Mouse (Mus musculus): Measurements from ENCODE around the gene Fads6.
A peak's percentile ranks its signal among the peaks of the same experiment; 100 is the strongest.

Fads6 gene

DNA sequence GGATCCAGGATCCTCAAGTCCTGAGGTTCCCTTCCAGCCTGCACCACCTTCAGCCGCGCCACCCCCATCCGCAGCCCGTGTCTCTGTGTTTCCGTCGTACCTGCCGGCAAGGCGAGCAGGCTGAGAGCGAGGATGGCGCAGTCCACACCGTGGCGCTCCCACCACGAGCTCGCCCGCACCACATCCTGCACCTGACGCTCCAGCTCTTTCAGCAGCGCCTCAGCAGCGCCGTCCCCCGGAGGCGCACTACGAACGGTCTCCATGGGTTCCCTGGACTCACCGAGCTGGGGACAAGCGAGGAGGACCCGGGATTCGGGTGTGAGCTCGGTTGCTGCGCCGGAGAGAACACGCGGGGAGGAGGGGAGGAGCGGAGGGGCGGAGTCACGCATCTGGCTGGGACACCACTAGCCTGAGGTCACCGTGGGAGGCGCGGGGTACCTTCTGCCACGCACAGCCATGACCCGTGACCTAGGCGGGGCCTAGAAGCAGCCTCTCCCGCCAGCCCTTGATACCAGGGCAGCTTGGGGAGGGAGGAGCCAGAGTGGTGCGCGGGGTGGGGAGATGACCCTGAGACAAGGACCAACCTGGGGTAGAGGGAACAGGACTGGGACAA lies at the start of gene Fads6:
TSS of gene Fads6 (minus strand) at position 450 of the 613 bp plus-strand sequence.
- DNase-seq (ENCODE audit: low spot score in 2 of 2) = no peak

DNA sequence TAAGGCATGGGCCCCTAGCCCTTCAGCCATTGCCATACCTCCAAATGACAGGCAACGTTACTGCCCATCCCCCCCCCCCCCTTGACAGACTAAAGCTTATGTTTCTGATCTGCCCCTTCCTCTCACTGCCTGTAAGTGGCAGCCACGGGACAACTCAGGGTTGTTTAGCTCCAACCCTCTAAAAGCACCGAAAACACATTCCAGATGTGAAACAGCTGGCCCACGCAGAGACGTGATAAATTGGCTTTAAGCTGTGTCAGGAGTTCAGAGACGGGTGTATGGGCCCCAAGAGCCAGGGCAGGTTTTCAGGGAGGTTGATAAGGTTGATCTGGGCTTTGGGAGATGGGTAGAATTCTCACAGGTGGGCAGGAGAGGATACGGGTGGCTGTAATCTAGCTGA lies 48.1 kb upstream of the Fads6 start:
- no peak for DNase-seq (ENCODE audit: low spot score in 2 of 2)

DNA sequence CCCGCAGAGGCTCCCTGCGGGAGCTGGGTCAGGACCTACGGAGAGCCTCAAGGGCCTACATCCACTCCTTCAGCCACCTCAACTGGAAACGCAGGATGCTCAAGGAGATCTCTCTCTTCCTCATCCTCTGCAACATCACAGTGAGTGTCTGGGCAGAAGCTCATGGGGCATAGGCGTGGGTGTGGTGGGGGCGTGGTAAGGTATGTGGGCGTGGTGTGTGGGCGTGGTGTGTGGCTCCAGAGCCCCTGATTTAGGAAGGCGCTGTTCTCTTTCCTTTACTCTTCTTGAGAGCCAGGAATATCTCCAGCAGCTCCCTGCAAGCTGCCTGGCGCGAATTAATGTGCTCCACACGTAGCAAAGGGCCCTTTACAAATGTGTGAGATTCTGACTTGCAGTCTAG lies 47.5 kb upstream of the Fads6 start:
- DNase-seq (ENCODE audit: low spot score in 2 of 2) = no peak

DNA sequence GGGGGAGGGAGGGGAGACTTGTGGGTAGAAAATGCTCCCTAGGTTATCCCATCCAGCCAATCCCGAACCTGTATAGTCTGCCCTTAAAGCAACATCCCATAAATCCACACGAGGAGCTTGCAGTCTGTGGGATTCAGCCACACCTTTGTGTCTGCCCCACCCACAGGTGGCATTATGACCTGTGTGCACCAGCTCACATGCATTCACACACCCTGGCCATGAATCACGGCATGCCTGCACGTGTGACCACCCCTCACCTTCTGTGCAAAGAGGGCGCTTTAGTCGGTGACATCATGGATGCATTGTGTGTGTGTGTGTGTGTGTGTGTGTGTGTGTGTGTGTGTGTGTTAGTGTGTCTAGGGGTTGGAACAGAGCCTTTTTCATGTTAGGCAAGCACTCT lies 44.4 kb upstream of the Fads6 start:
- no peak for DNase-seq (ENCODE audit: low spot score in 2 of 2)

DNA sequence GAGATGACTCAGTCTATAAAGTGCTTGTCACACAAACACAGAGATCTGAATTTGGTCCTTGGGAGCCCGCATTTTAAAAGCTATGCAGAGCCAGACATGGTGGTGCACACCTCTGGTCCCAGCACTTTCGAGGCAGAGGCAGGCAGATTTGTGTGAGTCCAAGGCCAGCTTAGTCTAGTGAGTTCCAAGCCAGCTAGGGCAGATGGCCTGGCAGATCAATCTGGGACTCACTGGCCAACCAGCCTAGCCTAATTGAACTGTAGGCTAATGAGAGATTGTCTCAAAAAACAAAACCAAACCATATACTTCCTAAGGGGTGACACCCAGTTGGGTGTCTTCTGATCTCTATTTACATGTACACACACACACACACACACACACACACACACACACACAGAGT lies 43.8 kb upstream of the Fads6 start:
- no peak for DNase-seq (ENCODE audit: low spot score in 2 of 2)

DNA sequence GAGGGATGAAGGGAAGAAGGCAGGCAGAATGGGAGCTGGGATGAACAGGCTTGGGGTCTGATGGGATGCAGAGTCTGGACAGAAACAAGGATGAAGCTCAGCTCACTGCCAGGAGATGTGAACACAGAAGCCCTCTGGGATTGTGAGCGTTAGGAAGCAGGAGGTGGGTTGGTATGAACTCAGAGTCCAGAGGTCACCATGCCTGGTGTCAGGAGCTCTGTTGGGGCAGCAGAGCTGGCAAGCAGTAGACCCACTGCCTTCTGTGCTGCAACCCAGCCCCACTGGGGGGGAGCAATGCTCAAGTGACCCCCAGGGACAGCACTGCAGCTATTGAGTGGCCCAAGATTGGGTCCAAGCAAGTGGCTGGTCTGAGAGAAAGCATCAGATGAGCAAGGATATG lies 40.4 kb upstream of the Fads6 start:
- DNase-seq (ENCODE audit: low spot score in 2 of 2) = no peak

DNA sequence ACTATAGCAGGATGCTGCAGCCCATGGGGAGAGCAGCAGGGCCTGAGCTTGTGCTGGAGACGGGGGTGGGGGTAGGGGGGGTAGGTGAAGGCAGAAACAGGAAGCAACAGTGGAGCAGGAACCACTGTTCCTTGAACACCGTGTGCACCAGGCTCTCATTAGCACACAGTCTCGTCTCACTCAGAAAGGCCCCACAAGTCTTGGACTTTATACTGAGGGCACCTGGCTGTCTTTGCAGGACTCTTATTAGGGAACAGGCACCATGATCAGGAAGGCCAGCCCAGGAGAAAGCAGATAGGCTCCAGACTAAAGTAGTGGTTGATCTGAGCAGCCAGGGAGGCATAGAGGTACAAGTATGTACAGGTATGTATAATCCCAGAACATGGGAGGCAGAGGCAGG lies 39.9 kb upstream of the Fads6 start:
- no peak for DNase-seq (ENCODE audit: low spot score in 2 of 2)

DNA sequence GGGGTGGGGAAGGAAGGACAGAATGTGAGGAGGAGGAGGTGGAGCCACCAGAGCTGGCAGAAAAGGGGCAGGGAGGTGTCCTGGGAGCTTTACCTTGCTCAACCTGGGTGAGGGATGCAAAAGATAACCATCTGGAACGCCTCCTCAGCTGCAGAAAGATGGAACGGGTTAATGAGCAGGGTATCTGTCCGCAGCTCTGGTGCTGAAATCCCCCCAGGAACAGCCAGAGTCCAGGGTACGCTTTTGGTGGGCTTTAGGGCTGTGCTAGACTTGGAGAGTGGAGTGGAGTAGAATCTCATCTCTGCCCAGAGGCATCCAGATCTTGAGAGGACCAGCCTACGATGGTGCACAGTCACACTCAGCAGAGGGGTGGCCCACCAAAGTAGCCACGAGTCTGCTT lies 38.7 kb upstream of the Fads6 start:
- DNase-seq (ENCODE audit: low spot score in 2 of 2) = no peak

DNA sequence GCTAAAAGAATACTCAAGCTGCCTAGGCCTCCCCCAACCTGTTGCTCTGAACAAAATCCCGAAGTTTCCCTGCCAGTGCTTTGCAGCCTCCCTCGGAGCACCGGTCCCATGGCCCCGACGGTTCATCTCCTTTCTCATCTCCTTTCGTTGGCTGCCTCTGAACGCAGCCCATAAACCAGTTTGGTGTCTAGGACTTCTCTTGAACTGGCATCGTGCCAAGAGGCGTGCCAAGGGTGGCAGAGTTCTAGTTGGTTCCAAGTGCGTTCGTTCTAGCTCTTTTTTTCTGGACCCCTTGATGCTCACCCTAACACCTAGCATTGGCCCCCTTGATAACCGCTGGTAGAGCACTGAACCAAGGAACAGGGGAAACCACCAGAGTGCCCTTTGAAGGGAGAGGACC lies 37.8 kb upstream of the Fads6 start:
- no peak for DNase-seq (ENCODE audit: low spot score in 2 of 2)

DNA sequence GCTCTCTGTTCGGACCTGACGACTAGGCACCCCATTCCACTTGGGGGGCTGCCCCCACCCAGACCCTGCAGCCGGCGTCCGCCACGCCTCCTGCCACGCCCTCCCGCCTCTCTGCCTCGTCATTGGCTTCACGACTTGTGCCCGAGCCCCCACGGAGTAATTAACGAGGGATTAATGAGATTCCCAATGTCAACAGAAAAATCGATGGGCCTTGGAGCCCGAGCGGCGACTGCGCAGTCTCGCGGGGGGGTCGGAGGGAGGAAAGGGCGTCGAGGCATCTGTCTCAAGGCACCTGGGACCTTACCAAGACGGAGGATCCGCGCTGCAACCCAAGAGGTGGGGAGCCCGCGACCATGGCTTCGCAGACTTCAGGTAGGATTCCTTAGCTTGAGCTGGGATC lies 37.1 kb upstream of the Fads6 start, which contains the start of gene Otop3:
TSS of gene Otop3 (plus strand) at position 201 of the 400 bp plus-strand sequence.
- DNase-seq (ENCODE audit: low spot score in 2 of 2) = no peak

DNA sequence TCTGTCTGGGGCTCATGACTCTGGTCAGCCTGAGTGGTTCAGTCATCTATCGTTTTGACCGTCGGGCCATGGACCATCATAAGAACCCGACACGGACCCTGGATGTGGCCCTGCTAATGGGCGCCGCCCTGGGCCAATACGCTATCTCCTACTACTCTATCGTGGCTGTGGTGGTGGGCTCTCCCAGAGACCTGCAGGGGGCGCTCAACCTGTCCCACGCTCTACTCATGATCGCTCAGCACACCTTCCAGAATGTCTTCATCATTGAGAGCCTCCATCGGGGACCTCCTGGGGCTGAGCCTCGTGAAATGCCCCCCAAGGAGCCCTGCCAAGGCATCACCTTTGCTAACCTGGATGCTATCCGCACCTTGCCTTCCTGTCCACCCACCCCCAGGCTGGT lies 31.9 kb upstream of the Fads6 start:
- no peak for DNase-seq (ENCODE audit: low spot score in 2 of 2)

DNA sequence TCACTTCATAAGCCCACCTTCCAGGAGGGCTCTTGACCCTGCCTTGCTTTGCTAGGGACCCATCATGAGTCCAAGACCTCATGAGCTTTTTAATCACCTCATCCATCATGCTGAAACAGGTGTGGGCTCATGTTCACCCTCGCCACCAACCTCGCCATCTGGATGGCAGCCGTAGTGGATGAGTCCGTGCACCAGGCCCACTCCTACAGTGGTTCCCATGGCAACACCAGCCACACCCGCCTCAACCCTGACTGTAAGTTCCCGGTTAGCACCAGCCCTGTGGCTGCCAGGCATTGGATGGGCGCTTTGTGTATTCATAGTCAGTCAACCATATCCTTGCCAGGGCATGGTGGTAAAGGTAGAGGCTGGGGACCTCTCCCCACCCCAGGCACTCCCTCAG lies 29.3 kb upstream of the Fads6 start:
- no peak for DNase-seq (ENCODE audit: low spot score in 2 of 2)

DNA sequence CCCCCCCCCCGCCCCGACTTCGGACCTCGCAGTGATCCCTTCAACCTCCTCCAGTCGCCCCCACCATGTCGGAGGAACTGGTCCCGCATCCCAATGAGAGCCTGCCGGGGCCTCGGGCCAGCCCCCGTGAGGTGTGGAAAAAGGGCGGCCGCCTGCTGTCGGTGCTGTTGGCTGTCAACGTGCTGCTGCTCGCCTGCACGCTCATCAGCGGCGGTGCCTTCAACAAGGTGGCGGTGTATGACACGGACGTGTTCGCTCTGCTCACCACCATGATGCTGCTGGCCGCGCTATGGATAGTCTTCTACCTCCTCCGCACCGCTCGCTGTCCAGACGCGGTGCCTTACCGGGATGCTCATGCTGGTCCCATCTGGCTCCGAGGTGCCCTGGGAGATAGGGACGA lies 25.9 kb upstream of the Fads6 start:
- DNase-seq (ENCODE audit: low spot score in 2 of 2) = no peak

DNA sequence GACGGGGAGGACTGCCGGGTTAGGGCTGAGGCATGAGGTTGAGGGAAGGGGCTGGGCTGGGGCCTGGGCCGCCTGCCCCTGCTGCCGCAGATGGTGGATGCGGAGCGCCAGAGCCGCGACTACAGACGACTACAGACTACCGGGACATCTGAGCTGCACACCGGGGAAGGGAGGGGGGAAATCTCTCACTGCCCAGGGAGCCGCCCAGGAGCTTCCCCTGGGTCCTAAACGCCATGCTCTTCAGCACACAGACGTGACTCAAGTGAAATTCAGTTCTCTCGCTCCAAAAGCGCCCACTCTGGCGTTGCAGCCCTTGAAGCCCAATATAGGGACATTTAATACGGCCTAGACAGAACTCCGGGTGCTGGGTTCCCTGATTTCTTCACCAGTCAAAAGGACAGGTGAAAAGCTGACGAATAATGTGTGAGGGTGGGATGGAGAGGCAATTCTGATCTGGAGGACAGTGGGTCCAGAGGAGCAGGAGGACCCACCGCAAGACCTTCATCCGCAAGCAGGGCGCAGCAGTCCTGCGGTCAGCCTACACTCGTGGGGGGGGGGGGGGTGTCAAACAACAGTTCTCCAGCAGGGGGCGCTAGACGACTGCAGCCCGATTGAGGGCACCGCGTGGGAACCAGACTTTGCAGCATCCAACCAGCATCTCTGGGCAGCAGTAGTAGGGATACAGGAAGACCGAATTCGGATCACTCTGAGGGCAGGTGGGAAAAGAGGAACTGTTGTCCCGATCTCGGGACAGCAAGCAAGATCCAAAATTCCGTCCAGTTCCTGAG lies 24.6 kb upstream of the Fads6 start, which contains the start of gene Ush1g:
TSS of gene Ush1g (minus strand) at position 136 of the 788 bp plus-strand sequence.
- peak; percentile 41 to 82 for DNase-seq (ENCODE audit: low spot score in 2 of 2)

DNA sequence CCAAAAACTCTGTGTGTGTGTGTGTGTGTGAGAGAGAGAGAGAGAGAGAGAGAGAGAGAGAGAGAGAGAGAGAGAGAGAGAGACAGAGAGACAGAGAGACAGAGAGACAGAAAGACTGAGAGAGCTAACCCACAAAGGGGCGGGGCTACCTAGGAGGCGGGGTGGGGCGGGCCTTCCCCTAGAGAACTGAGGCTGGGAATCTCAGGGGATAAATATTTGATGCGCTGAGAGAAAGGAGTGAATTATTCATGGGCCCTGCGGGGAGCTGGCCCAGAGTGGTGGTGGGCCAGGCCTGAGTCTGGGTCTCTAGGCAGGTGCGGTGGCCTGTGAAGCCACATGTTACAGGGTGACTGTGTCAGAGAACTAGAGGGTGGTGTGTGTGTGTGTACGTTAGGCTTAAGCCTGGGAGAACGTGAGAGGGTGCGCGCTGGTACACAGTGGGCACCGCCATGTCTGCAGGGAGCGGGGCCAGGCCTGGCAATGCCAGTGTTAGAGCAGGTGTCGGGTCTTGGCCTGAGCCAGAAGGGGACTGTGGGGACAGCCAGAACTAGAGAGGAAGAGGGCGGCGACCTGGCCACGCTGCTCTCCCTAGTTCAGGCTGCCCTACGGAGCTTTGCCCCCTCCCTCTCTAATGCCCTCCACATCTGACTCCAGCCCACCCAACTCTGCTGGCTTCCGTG lies 22.4 kb upstream of the Fads6 start:
- no peak for DNase-seq (ENCODE audit: low spot score in 2 of 2)

DNA sequence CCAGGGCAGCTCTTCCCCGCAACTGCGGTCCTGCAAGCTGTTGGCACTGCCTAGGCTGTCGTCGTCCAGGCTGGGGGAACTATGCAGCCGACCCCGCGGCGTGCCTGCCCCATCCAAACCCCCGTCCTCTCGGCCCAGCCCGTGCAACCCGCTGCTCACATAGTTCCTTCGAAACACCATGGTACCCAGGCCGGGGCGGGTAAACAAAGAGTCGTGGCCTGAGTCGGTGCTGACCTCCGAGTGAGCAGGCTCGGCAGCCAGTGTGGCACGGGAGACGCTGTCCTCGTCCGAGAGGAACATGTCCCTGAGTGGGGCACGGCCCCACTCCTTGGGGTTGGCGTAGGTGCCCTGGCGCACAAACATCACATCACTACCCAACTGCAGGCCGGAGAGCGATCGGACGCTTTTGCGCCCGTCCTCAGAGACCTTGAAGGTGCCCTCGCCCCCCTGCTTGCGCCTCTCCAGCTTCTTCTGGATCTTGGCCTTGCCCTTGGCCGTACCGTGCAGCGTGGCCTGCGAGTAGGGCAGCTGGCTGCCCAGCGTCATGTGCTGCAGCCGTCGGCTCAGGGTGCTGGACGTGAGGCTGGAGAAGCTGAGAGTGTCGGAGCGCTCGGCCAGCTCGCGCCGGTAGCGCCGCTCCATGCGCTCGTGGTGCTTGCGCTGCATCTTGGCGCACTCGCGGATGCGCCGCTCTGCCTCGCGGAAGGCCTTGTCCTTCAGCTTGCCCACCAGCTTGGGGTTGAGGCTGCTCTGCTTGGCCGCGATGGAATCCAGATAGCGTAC lies 21.0 kb upstream of the Fads6 start:
- DNase-seq (ENCODE audit: low spot score in 2 of 2) = no peak

DNA sequence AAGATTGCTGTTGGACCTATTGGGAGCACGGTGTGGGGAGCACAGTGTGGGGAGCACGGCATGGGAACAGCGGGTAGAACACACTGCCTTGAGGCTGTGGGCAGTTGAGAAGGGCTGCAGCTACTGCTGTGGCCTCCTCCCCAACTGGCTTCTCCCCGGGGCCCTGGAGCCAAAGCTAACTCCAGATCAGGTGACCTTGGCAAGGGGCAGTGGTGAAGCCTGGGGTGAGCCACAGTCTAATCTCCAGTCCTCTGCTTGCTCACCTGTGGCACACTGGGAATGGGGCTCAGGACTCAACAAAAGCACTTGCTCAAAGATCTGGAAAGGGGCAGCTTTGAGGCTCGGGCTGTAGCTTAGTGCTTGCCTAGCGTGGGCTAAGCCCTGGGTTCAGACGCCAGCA lies 19.7 kb upstream of the Fads6 start:
- no peak for DNase-seq (ENCODE audit: low spot score in 2 of 2)

DNA sequence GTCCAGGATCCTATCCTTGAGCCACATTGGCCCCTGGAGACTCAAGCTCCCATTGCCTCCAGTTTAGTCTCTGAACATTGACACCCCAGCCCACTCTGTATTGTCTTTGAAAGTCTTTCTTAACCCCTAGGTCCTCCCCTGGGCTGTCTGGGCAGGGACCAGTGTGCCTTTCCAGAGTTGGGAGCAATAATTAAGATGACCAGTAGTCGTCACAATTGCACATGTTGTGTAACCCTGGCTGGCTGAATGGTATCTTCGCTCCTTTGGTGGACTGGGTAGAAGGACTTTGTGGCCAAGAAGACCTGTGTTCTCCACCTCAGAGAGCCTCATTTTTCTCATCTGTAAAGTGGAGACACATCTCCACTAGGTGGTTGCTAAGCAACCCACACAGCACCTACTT lies 16.8 kb upstream of the Fads6 start:
- no peak for DNase-seq (ENCODE audit: low spot score in 2 of 2)

DNA sequence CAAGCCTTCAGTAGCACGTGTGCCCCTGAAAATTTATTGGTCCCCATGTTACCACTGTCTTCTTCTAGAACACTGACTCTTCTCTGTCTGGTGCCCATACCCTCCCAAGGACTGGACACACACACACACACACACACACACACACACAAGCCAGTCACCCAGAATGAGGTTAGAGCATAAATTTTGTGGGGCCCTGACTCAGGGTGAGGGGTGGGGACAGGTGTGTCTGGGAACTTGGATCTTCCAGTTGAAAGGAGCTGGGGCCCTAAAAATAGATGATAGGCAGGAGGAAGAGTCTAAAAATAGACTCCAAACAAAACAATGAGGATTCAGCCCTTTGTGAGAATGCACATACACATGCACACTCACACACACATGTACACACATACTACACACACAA lies 11.3 kb upstream of the Fads6 start:
- DNase-seq (ENCODE audit: low spot score in 2 of 2) = no peak

DNA sequence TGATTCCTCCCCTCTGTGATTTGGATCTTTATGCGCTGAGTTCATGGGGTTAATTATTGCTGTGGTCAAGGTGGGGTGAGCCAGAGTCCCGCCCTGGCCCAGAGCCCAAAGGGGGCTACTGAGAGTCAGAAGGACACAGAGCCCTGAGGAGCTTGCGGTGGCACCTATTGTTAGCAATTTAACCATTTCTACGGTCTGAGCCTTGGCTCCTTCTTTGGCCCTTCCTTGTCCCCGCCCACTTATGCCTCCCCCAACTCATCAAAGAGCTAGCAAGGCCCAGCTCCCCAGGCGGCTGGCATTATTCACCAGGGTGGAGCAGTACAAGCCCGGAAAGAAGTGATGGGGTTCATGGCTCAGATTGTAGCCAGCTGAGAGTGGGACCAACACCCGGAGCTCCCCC lies 9.4 kb upstream of the Fads6 start, which contains the start of gene Otop2:
TSS of gene Otop2 (plus strand) at position 301 of the 400 bp plus-strand sequence.
- no peak for DNase-seq (ENCODE audit: low spot score in 2 of 2)

DNA sequence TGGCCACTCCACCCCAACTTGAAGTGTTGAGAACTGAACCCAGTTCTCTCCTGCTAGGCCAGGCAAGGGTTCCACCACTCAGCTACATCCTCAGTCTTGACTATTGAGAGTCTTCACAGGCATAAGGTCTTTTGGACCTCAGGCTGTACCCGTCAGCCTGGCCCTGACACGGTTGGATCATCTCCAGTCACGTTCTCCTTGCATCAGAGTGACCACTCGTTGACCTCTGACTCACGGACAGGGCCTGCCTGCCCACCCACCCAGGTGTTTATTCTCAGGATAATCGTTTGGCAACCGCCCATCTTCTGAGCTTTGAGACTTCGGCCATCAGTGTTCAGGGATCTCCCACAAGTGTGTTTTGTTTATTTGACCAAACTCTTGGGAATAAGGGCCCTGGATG lies 5.7 kb upstream of the Fads6 start:
- no peak for DNase-seq (ENCODE audit: low spot score in 2 of 2)

DNA sequence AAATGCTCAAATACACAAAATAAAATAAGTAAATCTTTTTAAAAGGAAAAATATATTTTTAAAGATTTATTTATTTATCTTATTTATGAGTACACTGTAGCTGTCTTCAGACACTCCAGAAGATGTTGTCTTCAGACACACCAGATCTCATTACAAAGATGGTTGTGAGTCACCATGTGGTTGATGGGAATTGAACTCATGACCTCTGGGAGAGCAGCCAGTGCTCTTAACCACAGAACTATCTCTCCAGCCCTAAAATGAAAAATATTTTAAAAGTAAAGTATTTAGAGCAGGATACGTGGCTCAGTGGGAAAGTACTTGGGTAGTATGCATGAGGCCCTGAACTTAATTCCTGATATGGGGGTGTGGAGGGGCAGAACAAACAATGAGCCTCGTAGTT lies 3.9 kb upstream of the Fads6 start:
- DNase-seq (ENCODE audit: low spot score in 2 of 2) = no peak
